In genomic region chr2:73468993-73469392, GRCm38 (mm10) we compare ENCODE assay signal across 19 mouse cellular contexts.
"Had no signal": no experiment of that assay in that cellular context is flagged by ENCODE, and none has a peak within 500 bp of the region (broad histone marks: within the 10 kb centered on the region; RNA-seq: fewer than 3 reads in every experiment).

No protein-coding gene starts in this region.

- H3K9ac ChIP-seq: kidney, embryonic 15.5 days; liver, embryonic 13.5 days; lung, embryonic 14.5 days; neural tube, embryonic 12.5 days; neural tube, embryonic 15.5 days had no signal

- H3K9me3 ChIP-seq: kidney, embryonic 15.5 days; liver, embryonic 13.5 days; neural tube, embryonic 12.5 days; neural tube, embryonic 15.5 days had no signal

- H3K4me3 ChIP-seq: kidney, embryonic 15.5 days; left cerebral cortex, adult 2 months; liver, embryonic 13.5 days; neural tube, embryonic 12.5 days; neural tube, embryonic 15.5 days had no signal

- H3K36me3 ChIP-seq: kidney, embryonic 15.5 days; liver, embryonic 13.5 days; neural tube, embryonic 12.5 days; neural tube, embryonic 15.5 days had no signal

- H3K27ac ChIP-seq: kidney, embryonic 15.5 days; left cerebral cortex, adult 2 months; liver, embryonic 13.5 days; neural tube, embryonic 12.5 days; neural tube, embryonic 15.5 days; stomach, postnatal 0 days had no signal

- H3K27me3 ChIP-seq: kidney, embryonic 15.5 days; liver, embryonic 13.5 days; neural tube, embryonic 12.5 days; neural tube, embryonic 15.5 days had no signal

- H3K4me1 ChIP-seq: neural tube, embryonic 12.5 days; neural tube, embryonic 15.5 days had no signal

- DNase-seq: kidney, adult 8-10 months; kidney, postnatal 10 days; kidney, postnatal 36 days; layer of hippocampus, postnatal 36 days; liver, embryonic 13.5 days; lung, embryonic 14.5 days; midbrain, embryonic 14.5 days; right cerebral cortex, adult 18-20 months; right cerebral cortex, postnatal 14 days; right cerebral cortex, postnatal 4 days; thymus, adult 2 months; thymus, postnatal 14 days had no signal

- ATAC-seq: lung, postnatal 0 days had no signal

- H3K4me2 ChIP-seq: kidney, embryonic 15.5 days; liver, embryonic 13.5 days; lung, embryonic 14.5 days; midbrain, embryonic 11.5 days; neural tube, embryonic 12.5 days; neural tube, embryonic 15.5 days had no signal
